In genomic region chr2:105799840-105800239, GRCm38 (mm10) we compare ENCODE assay signal across 8 mouse cellular contexts.
A peak's percentile ranks its signal among the peaks of the same experiment; 100 is the strongest.
DNase-seq lines count a peak whose midpoint lies in the region; ATAC-seq and TF ChIP-seq lines count a peak whose summit lies in the region.
"Had no signal": no experiment of that assay in that cellular context is flagged by ENCODE, and none has a peak within 500 bp of the region (broad histone marks: within the 10 kb centered on the region; RNA-seq: fewer than 3 reads in every experiment).

No protein-coding gene starts in this region.

- no peak overlapping the region for H3K4me3 ChIP-seq in layer of hippocampus, adult 2 months
- H3K4me3 ChIP-seq: megakaryocyte, embryonic 14.5 days had no signal

- H3K27ac ChIP-seq in layer of hippocampus, adult 2 months = peak overlapping the region; percentile 67

- POLR2A ChIA-PET in Patski (lab: Charles Lee) = no interaction called here

- H3K27me3 ChIP-seq in Patski = no peaks in the 10 kb centered on the region
- H3K27me3 ChIP-seq: megakaryocyte, embryonic 14.5 days had no signal

- CTCF ChIA-PET in Patski (lab: Charles Lee) = interaction anchor here (0.9 to 2.7 kb wide), 3 partner anchors 8 to 70 kb away, joined by 4 to 6 read pairs (median 6); no protein-coding TSS in a partner anchor

- DNase-seq in layer of hippocampus, adult 2 months (ENCODE audit: low spot score in 2 of 2) = no peak
- no peak for DNase-seq in layer of hippocampus, adult 8-10 months (ENCODE audit: low spot score in 2 of 2)
- peak; percentile 9 to 15 for DNase-seq in B cell, adult 2 months
- DNase-seq in Patski (ENCODE audit: low read depth, low spot score) = no peak
- peak; percentile 34 for DNase-seq in embryo, embryonic 9.5 days (ENCODE audit: extremely low spot score)

- in situ Hi-C loops in Patski (cut with MboI; ENCODE audit: low pct_unique_long_range_greater_than_20kb) = no loop called here

- peak; percentile 72 for TF ChIP-seq CTCF in layer of hippocampus, adult 2 months (conservative IDR thresholded peaks at IDR 0.05)
- peak; percentile 60 for TF ChIP-seq CTCF in Patski (IDR thresholded peaks at IDR 0.05)

- no peak for ATAC-seq in Patski
- no peak for ATAC-seq in inflammation-experienced regulatory T-cells, adult 6 months
- no peak for ATAC-seq in megakaryocyte, adult 5-6 weeks (ENCODE audit: poor library complexity, severe bottlenecking)

Comparison
In these comparisons a context has a peak if more than half of its experiments do, and no peak if none do; other contexts are left out.
1. DNase-seq: peak in B cell, adult 2 months (2 of 2) and embryo, embryonic 9.5 days (single experiment); none in layer of hippocampus, adult 2 months (0 of 2), layer of hippocampus, adult 8-10 months (0 of 2) and Patski (single experiment).